Mouse (Mus musculus) gastrocnemius, postnatal 25 days (tissue): ENCODE data around the gene Calhm2. TPM values are rescaled to one million over a fixed set of nuclear protein-coding genes. Genes with fewer than 3 reads are reported as not detected.

ENCODE experiments used
- DNase-seq: peaks from one replicate; pipeline ENCODE4 v3.0.0; 2022
- total RNA-seq, 2 experiments: library from RNA; stranded (reverse); gene quantifications; 1 replicate in 1 of 2; 2 replicates in 1 of 2; pipeline ENCODE4 v1.2.3; 2021

Calhm2 gene
- total RNA-seq, 2 experiments from 2014 or later = 1.9 to 2.2 TPM

DNA sequence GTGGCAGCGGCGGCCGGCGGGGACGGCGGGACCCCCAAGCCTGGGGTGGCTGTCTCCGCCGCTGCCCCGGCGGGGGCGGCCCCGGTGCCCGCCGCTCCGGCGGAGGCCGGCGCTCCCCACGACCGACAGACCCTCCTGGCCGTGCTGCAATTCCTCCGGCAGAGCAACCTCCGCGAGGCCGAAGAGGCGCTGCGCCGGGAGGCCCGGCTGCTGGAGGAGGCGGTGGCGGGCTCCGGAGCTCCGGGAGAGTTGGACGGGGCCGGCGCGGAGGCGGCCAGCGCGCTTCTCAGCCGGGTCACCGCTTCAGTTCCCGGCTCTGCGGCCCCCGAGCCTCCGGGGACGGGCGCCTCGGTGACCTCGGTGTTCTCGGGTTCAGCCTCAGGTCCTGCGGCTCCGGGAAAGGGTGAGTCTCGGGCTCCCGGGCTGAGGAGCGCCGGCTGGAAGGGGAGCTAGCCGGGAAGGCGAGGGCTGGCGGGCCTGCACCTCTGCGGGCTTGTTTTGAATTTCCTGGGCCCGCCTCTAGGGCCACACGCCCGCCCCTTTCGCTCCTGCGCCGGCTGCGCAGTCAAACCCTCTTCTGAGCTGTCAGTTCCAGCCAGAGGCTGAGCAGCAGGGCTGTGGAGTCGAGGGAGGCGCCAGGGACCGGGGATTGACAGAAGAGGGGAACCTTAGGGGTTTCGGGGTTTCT, 70.0 kb downstream of the Calhm2 start:
- peak; percentile 85 for DNase-seq

DNA sequence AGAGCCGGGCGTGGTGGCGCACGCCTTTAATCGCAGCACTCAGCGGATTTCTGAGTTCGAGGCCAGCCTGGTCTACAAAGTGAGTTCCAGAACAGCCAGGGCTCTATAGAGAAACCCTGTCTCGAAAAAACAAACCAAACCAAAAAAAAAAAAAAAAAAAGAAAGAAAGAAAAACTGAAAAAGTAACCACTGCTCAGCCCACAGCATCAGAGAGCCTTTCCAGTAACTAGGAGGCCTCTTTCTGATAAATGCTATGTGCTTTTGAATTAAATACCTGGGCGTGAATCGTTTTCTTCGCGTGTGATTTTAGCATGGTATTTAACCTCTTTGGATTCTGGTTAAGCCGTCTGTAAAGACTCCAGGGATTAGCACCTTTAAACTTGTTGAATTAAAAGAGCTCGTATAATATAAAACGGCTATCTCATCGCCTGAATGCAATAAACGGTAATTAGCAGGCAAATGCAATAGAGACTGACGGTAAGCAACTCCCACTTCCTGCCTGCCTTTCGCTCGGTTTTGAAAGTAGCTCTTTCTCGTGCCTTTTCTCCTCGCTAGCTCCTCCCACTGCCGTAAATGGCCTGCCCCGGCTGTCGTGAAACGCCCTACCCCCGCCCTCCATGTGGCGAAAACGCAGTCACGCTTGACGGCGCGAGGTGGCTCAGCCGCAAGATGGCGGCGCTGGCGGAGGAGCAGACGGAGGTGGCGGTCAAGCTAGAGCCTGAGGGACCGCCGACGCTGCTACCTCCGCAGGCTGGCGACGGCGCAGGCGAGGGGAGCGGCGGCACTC, 70.8 kb downstream of the Calhm2 start, which contains the start of gene Taf5:
Gene Taf5 (plus strand): TSS at position 651 of the 787 bp plus-strand sequence.
- peak; percentile 95 for DNase-seq

- no peak for DNase-seq
Observed at GRCm38 (mm10) chr19:47065860-47066259, 72.2 kb downstream of the Calhm2 start.

DNA sequence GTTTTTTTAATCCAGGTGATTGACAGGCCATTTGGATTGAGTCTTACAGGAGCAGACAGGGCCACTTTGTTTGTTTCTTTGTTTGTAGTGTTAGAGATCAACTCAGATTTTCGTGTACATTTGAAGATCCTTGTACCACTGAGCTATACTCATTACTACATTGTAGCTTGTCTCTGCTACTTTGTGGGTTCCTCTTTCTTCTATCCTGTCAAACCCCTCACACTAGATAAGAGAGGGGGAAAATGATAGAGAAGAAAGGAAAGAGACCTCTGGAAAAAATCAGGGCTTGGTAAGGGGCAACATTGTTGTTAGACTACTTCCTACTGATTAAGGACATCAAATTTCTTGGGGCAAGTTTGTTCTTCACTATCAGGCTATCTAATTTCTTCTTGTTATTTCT, 80.4 kb downstream of the Calhm2 start:
- DNase-seq = no peak

Other genes starting within 250 kb of the Calhm2 start
- gene Ina, start 123.6 kb downstream of the Calhm2 start, total RNA-seq = not detected
- 10 to 100 TPM; 17.0 to 23.6 TPM for gene Nt5c2, start 123.1 kb downstream of the Calhm2 start, total RNA-seq
- gene Pcgf6, start 87.4 kb downstream of the Calhm2 start, total RNA-seq = 1 to 10 TPM; 3.4 to 4.1 TPM
- gene Taf5, start 70.5 kb downstream of the Calhm2 start, total RNA-seq = 1 to 10 TPM; 2.3 to 3.1 TPM
- 1,000 to 10,000 TPM; 1,205 to 1,223 TPM for gene Usmg5, start 47.6 kb downstream of the Calhm2 start, total RNA-seq
- gene Pdcd11, start 47.5 kb downstream of the Calhm2 start, total RNA-seq = 1 to 10 TPM; 6.9 to 7.3 TPM
- gene Calhm1, start 6.0 kb upstream of the Calhm2 start, total RNA-seq = not detected
- not detected for gene Calhm3, start 19.5 kb upstream of the Calhm2 start, total RNA-seq
- 100 to 1,000 TPM in 1 of 2 experiments, 10 to 100 TPM in 1; 98.2 to 105 TPM for gene Neurl1a, start 40.5 kb upstream of the Calhm2 start, total RNA-seq